Mouse (Mus musculus) left cerebral cortex, adult 8-10 months (tissue): ENCODE results near the gene 9330182L06Rik. TPM values are rescaled to one million over a fixed set of nuclear protein-coding genes. Genes with fewer than 3 reads are reported as not detected.

Experiments used
- DNase-seq, 2 experiments: peaks; one replicate each; pipeline ENCODE4 v3.0.0; 2022; ENCODE audit warnings: low spot score in 2 of 2
- total RNA-seq, 4 experiments: library from RNA; stranded (reverse); gene quantifications; 2 replicates each; pipeline ENCODE4 v1.2.4; 2022

The 9330182L06Rik gene
- total RNA-seq, 4 experiments from 2014 or later: 36.3 to 43.2 (median 40.0) TPM

DNA sequence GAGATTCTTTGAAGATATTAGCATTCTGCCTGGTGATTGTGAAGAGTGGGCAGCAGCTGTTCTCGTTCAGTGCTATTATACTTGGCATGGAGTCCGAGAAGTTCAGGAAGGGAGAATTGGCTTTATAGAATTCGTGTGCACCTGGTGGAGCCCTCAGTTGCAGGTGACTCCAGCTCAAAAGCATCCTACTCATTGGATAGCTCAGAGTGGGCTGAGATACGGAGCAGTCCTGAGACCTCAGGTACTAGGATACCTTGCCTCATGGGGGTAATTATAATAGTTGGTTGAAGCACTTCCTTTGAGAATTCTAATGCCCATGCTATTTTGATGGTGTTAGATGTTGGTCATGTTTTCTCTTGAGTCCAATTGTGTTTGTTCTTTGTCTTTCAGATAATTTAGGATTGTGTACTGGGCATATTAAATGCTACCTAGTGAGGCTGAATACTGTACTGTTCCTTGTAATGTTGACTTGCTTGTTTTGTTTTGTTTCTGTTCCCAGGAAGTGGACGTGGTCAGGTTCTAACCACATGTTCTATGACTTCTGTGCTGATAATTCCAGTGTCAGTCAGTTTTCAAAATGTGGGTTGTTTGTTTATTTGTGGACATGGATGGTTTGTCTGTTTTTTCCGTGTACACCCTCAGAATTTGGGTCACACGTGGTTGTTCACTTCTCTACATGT lies 96.2 kb downstream of the 9330182L06Rik start:
- DNase-seq: no peak

DNA sequence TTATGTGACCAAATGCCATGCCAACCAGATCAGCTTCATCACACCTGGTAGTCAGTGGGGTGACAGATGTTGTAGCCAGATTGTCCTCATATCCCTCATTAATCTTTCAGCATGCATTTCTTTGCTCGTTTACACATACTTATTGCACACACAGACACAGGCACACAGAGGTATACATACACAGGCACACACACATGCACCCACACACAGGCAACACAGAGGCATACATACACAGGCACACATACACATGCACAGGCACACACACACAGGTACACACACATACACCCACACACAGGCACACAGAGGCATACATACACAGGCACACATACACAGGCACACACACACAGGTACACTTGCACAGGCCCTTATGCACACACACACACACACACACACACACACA lies 99.0 kb downstream of the 9330182L06Rik start:
- DNase-seq: no peak

GRCm38 (mm10) chr5:9367920-9368692 lies 102.2 kb downstream of the 9330182L06Rik start:
- DNase-seq: no peak

DNA sequence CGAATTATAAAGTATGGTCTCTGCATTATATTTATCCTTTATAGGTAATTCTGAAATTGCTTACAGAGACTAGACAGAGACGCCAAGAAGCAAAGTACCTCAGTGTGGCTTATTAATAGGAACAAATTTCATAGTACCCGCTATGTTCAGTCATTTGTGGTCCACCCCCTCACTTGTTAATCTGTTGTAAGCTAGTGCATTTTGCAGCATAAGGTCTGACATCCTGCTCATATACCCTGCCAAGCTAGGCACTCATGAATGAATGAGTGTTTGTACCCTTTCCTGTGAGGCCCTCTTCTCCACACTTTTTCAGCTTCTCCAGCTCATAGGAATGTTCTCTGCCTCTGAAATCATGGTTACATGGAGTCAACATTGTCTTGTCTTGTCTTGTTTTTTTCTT lies 105.2 kb downstream of the 9330182L06Rik start:
- no peak for DNase-seq

DNA sequence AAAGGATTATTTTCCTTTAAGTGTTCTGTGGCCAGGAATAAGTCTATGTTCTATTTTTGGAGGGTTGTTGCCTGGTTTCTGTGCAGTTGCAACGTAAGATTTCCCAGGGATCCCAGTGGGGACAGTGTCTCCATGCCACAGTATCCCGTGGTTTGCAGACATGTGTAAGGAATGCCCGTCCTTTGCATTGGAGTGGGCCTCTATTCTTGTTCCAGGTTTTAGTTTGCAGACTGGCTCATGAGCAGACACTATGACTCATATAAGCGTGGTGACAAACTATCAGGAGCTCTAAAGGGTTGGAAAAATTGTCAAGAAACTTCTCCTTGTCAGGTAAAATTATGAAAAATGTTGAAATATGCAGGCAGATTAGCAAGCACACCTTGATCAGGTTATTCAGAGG lies 107.4 kb downstream of the 9330182L06Rik start:
- peak in 1 of 2 experiments; percentile 19 for DNase-seq

GRCm38 (mm10) chr5:9389968-9390367 lies 124.0 kb downstream of the 9330182L06Rik start:
- no peak for DNase-seq

DNA sequence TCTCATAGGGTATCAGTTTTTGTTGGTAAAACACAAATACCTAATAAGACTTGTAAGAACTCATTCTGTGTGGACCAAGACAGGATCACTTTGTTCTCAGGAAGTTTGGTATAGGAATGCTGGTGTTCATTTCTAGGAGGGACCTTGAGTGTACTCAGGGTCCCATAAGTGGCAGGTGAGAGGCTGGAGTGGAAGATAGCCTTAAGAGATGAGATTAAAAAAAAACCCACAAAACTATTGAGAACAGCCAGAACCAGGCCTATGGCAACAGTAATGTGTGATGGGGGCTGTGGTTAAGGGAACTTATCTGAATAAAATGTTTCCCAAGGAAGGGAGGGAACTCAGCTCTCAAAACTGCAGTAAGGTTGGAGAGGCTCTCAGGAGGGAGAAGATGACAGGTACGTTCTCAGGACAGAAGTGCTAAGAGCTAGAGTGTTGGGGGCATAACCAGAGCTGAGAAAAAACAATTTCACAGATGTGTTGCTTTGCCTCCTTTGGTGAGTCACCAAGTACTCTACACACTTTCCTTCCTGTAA lies 126.0 kb downstream of the 9330182L06Rik start:
- DNase-seq: no peak

GRCm38 (mm10) chr5:9417098-9417497 lies 151.2 kb downstream of the 9330182L06Rik start:
- DNase-seq: no peak

- no peak for DNase-seq
Measured at GRCm38 (mm10) chr5:9417802-9418201, 151.9 kb downstream of the 9330182L06Rik start.

DNA sequence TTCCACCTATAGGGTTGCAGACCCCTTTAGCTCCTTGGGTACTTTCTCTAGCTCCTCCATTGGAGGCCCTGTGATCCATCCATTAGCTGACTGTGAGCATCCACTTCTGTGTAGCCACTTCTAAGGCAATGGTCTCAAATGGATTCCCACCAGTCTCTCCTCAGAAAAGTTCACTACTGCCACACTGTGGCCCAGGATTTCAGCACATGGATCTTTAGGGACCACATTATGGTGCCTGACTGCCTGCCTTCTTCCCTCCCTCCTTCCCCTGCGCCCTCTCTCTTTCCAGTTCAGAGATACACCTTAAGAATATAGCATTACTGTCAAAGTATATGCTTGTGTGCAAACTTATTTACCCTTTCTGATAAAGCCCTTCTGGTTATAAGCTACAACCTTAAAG lies 154.0 kb downstream of the 9330182L06Rik start:
- peak in 1 of 2 experiments; percentile 14 for DNase-seq

- no peak for DNase-seq
Measured at GRCm38 (mm10) chr5:9424464-9424863, 158.5 kb downstream of the 9330182L06Rik start.

DNA sequence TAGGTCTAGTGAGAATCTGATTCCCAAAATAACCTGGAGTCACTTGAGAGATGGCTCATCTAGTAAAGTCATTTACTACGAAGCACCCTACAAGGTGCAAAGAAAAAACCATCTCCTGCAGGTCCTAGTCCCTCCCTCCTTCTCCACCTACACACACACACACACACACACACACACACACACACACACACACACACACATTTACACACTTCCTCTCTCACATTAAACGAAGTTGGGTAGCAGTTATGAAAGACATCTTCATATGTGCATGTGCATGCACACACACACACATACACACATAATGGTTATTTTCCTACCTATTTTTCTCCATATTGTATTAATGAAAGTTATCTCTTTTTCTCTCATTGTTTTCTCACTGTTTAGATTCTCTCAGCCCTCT lies 161.2 kb downstream of the 9330182L06Rik start:
- no peak for DNase-seq

GRCm38 (mm10) chr5:9427581-9428241 lies 161.8 kb downstream of the 9330182L06Rik start:
- DNase-seq: no peak

GRCm38 (mm10) chr5:9428728-9429127 lies 162.8 kb downstream of the 9330182L06Rik start:
- no peak for DNase-seq

DNA sequence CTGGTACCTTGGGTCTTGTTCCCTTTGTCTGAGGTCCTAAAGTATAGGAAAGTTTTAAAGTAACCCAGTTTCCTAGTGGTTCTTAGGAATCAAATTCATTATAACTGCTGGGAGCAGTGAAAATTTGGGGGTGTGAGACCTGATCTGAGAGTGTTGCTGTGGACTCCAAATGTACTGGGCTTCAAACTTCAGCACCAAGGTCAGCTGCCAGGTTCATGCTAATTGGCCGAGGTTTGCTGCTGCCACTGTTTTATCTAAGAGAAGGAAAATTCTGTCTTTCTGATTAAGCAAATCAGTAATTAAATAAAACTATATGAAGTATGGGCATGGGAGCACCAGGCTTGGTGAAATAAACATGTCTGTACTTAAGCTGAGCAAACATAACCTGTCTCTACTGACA lies 180.2 kb downstream of the 9330182L06Rik start:
- no peak for DNase-seq

DNA sequence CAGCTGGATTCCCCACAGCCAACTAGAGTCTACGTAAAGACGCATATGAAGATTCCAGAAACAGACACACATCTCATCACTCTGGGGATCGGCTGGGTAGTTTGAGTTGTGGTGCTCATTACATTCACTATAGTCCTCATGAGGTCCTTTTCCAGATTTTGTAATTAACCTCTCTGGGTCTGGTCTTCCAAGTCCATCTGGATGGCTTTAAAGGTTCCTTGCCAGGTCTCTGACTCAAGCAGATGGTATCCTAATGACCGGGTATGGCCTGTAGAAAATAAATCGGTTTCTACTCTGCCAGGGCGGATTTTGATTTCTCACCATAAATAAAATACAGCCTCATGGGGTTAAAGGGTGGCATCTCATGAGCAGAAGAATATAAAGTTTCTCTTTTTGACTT lies 183.0 kb downstream of the 9330182L06Rik start:
- DNase-seq: no peak

DNA sequence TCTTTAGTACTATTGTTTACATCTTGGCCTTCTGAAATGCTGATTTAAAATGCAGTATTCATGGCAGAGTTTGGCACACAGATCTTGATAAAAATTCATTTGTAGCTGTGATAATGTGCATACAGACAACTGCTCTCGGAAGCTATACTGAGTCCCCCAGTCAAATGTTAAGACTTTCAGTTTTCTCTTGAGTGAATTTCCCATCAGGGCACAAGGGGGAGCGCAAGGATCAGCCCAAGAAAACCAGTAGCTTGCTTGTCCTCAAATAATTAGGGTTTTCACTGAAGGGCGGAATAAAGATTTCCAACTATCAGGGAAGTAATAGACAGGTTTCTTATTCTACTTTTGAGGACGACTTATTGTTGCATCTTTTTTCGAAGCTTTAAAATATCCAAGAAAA lies 183.7 kb downstream of the 9330182L06Rik start:
- DNase-seq: peak in 1 of 2 experiments; percentile 20

- DNase-seq: no peak
Measured at GRCm38 (mm10) chr5:9453298-9453697, 187.4 kb downstream of the 9330182L06Rik start.

GRCm38 (mm10) chr5:9477587-9477986 lies 211.7 kb downstream of the 9330182L06Rik start:
- DNase-seq: no peak

DNA sequence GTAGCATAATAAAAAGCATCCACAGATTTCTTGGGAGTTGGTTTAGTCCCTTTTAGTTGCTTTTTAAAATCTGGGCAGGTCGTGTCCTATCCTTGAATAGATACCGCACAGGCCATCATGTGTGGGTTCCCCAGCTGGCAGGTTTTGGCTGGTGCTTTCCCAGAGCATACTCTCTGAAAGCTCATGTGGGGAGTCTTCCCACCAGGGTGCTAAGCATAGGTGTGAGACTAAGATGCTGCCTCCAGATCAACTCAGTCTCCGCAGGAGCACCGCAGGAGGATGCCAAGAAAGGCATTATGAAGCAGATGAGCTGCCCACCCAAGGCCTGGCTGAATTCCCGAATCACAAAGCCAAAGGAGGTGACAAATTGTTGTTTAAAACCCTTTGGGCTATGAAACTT lies 229.5 kb downstream of the 9330182L06Rik start:
- peak; percentile 38 to 93 for DNase-seq

GRCm38 (mm10) chr5:9497235-9497634 lies 231.3 kb downstream of the 9330182L06Rik start:
- DNase-seq: no peak

- DNase-seq: no peak
Measured at GRCm38 (mm10) chr5:9511027-9511426, 245.1 kb downstream of the 9330182L06Rik start.
